23 mouse cellular contexts compared by ENCODE assay signal in the genomic region with DNA sequence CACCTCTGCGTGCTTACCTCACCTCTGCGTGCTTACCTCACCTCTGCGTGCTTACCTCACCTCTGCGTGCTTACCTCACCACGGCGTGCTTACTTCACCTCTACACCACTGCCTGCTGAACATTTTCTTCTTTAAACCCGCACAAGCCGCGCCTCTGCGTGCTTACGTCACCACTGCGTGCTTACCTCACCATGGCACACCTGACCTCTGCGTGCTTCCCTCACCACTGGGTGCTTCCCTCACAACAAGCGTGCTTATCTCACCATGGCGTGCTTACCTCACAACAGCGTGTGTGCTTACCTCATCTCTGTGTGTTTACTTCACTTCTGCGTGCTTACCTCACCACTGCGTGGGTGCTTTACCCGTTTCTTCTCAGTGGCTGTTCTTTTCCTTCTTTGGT.
DNase-seq lines count a peak whose midpoint lies in the region; ATAC-seq and TF ChIP-seq lines count a peak whose summit lies in the region.
"Had no signal": no experiment of that assay in that cellular context is flagged by ENCODE, and none has a peak within 500 bp of the region (broad histone marks: within the 10 kb centered on the region; RNA-seq: fewer than 3 reads in every experiment).

No protein-coding gene starts in this region.

- no peak for DNase-seq in midbrain, embryonic 10.5 days (ENCODE audit: low spot score)
- DNase-seq in R1 (ENCODE audit: low read depth, low spot score), result peak; percentile 84
- peak; percentile 78 for DNase-seq in testis, postnatal 14 days (ENCODE audit: low spot score)
- no peak for DNase-seq in heart, adult 2 months
- DNase-seq: adrenal gland, postnatal 10 days; adrenal gland, postnatal 36 days; B cell, adult 2 months; cerebellum, adult 18-20 months; cerebellum, adult 9-10 months; cerebellum, postnatal 14 days; gastrocnemius, postnatal 10 days; gastrocnemius, postnatal 36 days had no signal

- TF ChIP-seq CTCF in ES-Bruce4 (IDR thresholded peaks at IDR 0.05; ENCODE audit: low read depth, low read length), result no peak
- no peak for TF ChIP-seq CTCF in heart, adult 2 months (IDR thresholded peaks at IDR 0.05)

- intact Hi-C loops in heart, adult 2 months (cut with DNase I), result no loop called here

- no peak overlapping the region for H3K4me3 ChIP-seq in midbrain, embryonic 15.5 days
- no peak overlapping the region for H3K4me3 ChIP-seq in midbrain, embryonic 10.5 days
- peak overlapping the region; percentile 17 for H3K4me3 ChIP-seq in ES-Bruce4 (ENCODE audit: low read depth, low read length)
- H3K4me3 ChIP-seq in intestine, embryonic 15.5 days (replicated peaks), result no peak overlapping the region
- no peak overlapping the region for H3K4me3 ChIP-seq in heart, adult 2 months
- H3K4me3 ChIP-seq: forebrain, embryonic 10.5 days; forebrain, embryonic 13.5 days; hindbrain, embryonic 12.5 days; hindbrain, embryonic 15.5 days had no signal

- 95% methylated on average over 19 of the region's 19 CpGs for WGBS in midbrain, embryonic 15.5 days
- 93% methylated on average over 19 of the region's 19 CpGs for WGBS in midbrain, embryonic 10.5 days
- WGBS in intestine, embryonic 15.5 days, result 91% methylated on average over 19 of the region's 19 CpGs
- WGBS in heart, adult 2 months, result 92% methylated on average over 19 of the region's 19 CpGs

- peaks cover 4% of the 10 kb centered on the region; the same call in 1 of the 2 replicates for H3K4me1 ChIP-seq in midbrain, embryonic 15.5 days
- H3K4me1 ChIP-seq in midbrain, embryonic 10.5 days, result peaks cover 9% of the 10 kb centered on the region
- H3K4me1 ChIP-seq in ES-Bruce4 (ENCODE audit: control insufficient read depth, insufficient read depth, low read length), result no peaks in the 10 kb centered on the region
- no peaks in the 10 kb centered on the region for H3K4me1 ChIP-seq in intestine, embryonic 15.5 days (replicated peaks)
- H3K4me1 ChIP-seq in heart, adult 2 months (ENCODE audit: control insufficient read depth, insufficient read depth, low read length), result no peaks in the 10 kb centered on the region
- H3K4me1 ChIP-seq: hindbrain, embryonic 12.5 days; hindbrain, embryonic 15.5 days had no signal

- no peak overlapping the region for H3K4me2 ChIP-seq in midbrain, embryonic 15.5 days
- H3K4me2 ChIP-seq in intestine, embryonic 15.5 days (replicated peaks), result no peak overlapping the region
- H3K4me2 ChIP-seq: forebrain, embryonic 13.5 days; heart, embryonic 11.5 days; hindbrain, embryonic 12.5 days; hindbrain, embryonic 15.5 days had no signal

- no peak for TF ChIP-seq POLR2A in ES-Bruce4 (IDR thresholded peaks at IDR 0.05; ENCODE audit: insufficient read depth, low read length)
- no peak for TF ChIP-seq POLR2A in heart, adult 2 months (IDR thresholded peaks at IDR 0.05; ENCODE audit: insufficient read depth, low read depth, low read length)

- no peak for TF ChIP-seq EP300 in ES-Bruce4 (IDR thresholded peaks at IDR 0.05; ENCODE audit: insufficient read depth, low read depth, low read length)
- no peak for TF ChIP-seq EP300 in heart, adult 2 months (IDR thresholded peaks at IDR 0.05; ENCODE audit: insufficient read depth, low read depth, low read length)

- no peaks in the 10 kb centered on the region for H3K27me3 ChIP-seq in midbrain, embryonic 15.5 days (replicated peaks)
- no peaks in the 10 kb centered on the region; the same call in 1 of the 2 replicates for H3K27me3 ChIP-seq in midbrain, embryonic 10.5 days (ENCODE audit: low read depth, poor library complexity, severe bottlenecking)
- H3K27me3 ChIP-seq in ES-Bruce4 (ENCODE audit: control insufficient read depth, insufficient read depth, low read length, poor library complexity, severe bottlenecking), result no peaks in the 10 kb centered on the region
- no peaks in the 10 kb centered on the region for H3K27me3 ChIP-seq in intestine, embryonic 15.5 days (replicated peaks)
- H3K27me3 ChIP-seq in heart, adult 2 months (ENCODE audit: control insufficient read depth, insufficient read depth, low read length), result no peaks in the 10 kb centered on the region
- H3K27me3 ChIP-seq: CH12.LX; forebrain, embryonic 13.5 days; hindbrain, embryonic 12.5 days had no signal

- no peaks in the 10 kb centered on the region for H3K79me2 ChIP-seq in heart, adult 2 months (replicated peaks; ENCODE audit: control insufficient read depth, insufficient read depth, low read length)

- peak; percentile 32; the same call in 1 of the 2 replicates for ATAC-seq in midbrain, embryonic 15.5 days (replicated peaks)
- ATAC-seq in intestine, embryonic 15.5 days, result no peak
- ATAC-seq: activated CD4-positive, CD25-positive, alpha-beta regulatory T cell, adult 4 months; forebrain, embryonic 13.5 days; forebrain, embryonic 16.5 days had no signal

- H3K9me3 ChIP-seq in midbrain, embryonic 15.5 days, result no peaks in the 10 kb centered on the region
- H3K9me3 ChIP-seq in midbrain, embryonic 10.5 days (replicated peaks), result no peaks in the 10 kb centered on the region
- H3K9me3 ChIP-seq in ES-Bruce4 (replicated peaks; ENCODE audit: control insufficient read depth, insufficient read depth, low read length, poor library complexity, severe bottlenecking), result no peaks in the 10 kb centered on the region
- H3K9me3 ChIP-seq in intestine, embryonic 15.5 days, result no peaks in the 10 kb centered on the region
- H3K9me3 ChIP-seq: forebrain, embryonic 10.5 days; forebrain, embryonic 13.5 days; hindbrain, embryonic 12.5 days; hindbrain, embryonic 15.5 days had no signal

- no peaks in the 10 kb centered on the region for H3K36me3 ChIP-seq in midbrain, embryonic 15.5 days (replicated peaks)
- no peaks in the 10 kb centered on the region for H3K36me3 ChIP-seq in midbrain, embryonic 10.5 days
- no peaks in the 10 kb centered on the region for H3K36me3 ChIP-seq in ES-Bruce4 (ENCODE audit: control insufficient read depth, insufficient read depth, low read length, poor library complexity, severe bottlenecking)
- no peaks in the 10 kb centered on the region for H3K36me3 ChIP-seq in intestine, embryonic 15.5 days
- no peaks in the 10 kb centered on the region for H3K36me3 ChIP-seq in heart, adult 2 months (ENCODE audit: control insufficient read depth, insufficient read depth, low read length)
- H3K36me3 ChIP-seq: forebrain, embryonic 10.5 days; hindbrain, embryonic 12.5 days; hindbrain, embryonic 15.5 days had no signal

- H3K9ac ChIP-seq in midbrain, embryonic 15.5 days, result no peak overlapping the region
- no peak overlapping the region for H3K9ac ChIP-seq in ES-Bruce4 (ENCODE audit: low read depth, poor library complexity, severe bottlenecking)
- no peak overlapping the region for H3K9ac ChIP-seq in intestine, embryonic 15.5 days
- no peak overlapping the region for H3K9ac ChIP-seq in heart, adult 2 months (ENCODE audit: low read depth, low read length)
- H3K9ac ChIP-seq: forebrain, embryonic 13.5 days; hindbrain, embryonic 12.5 days; hindbrain, embryonic 15.5 days had no signal

- H3K27ac ChIP-seq in midbrain, embryonic 15.5 days, result no peak overlapping the region
- H3K27ac ChIP-seq in midbrain, embryonic 10.5 days (replicated peaks), result no peak overlapping the region
- no peak overlapping the region for H3K27ac ChIP-seq in ES-Bruce4 (ENCODE audit: insufficient read depth, low read length)
- no peak overlapping the region for H3K27ac ChIP-seq in intestine, embryonic 15.5 days
- no peak overlapping the region for H3K27ac ChIP-seq in heart, adult 2 months
- H3K27ac ChIP-seq: forebrain, embryonic 13.5 days; hindbrain, embryonic 12.5 days; hindbrain, embryonic 15.5 days had no signal

Comparison
In these comparisons a context has a peak if more than half of its experiments do, and no peak if none do; other contexts are left out.
1. DNase-seq: peak in R1 (single experiment) and testis, postnatal 14 days (single experiment); none in midbrain, embryonic 10.5 days (single experiment) and heart, adult 2 months (0 of 2).